ENCODE assay signal across 8 mouse cellular contexts in genomic region chr8:123065214-123066100, GRCm38 (mm10). TPM values are rescaled to one million over a fixed set of nuclear protein-coding genes. Genes with fewer than 3 reads are reported as not detected.
DNase-seq lines count a peak whose midpoint lies in the region; ATAC-seq and TF ChIP-seq lines count a peak whose summit lies in the region.

No protein-coding gene starts in this region.

- peaks cover 23% of the 10 kb centered on the region for H3K4me1 ChIP-seq in hindbrain, embryonic 14.5 days (replicated peaks; ENCODE audit: control insufficient read depth, insufficient read depth, low read length)

- peak; percentile 71 for DNase-seq in Patski (ENCODE audit: low read depth, low spot score)
- DNase-seq in cerebellum, postnatal 14 days = peak; percentile 97 to 98
- DNase-seq in frontal cortex, postnatal 14 days (ENCODE audit: low spot score in 2 of 2) = peak; percentile 87 to 94
- peak; percentile 97 for DNase-seq in hindbrain, embryonic 14.5 days (ENCODE audit: low spot score)
- DNase-seq in layer of hippocampus, postnatal 36 days = peak; percentile 95 to 96
- peak; percentile 96 for DNase-seq in lung, postnatal 36 days
- peak; percentile 98 for DNase-seq in retina, postnatal 1 day
- peak; percentile 91 to 92 for DNase-seq in urinary bladder, adult 18-20 months (ENCODE audit: low spot score in 2 of 2)

- TF ChIP-seq CTCF in Patski (IDR thresholded peaks at IDR 0.05) = peak; percentile 89

- H3K27me3 ChIP-seq in Patski = no peaks in the 10 kb centered on the region
- no peaks in the 10 kb centered on the region for H3K27me3 ChIP-seq in hindbrain, embryonic 14.5 days (ENCODE audit: control insufficient read depth, insufficient read depth, low read length)

- no peaks in the 10 kb centered on the region for H3K9me3 ChIP-seq in hindbrain, embryonic 14.5 days (ENCODE audit: control insufficient read depth, low read length)

- H3K4me2 ChIP-seq in hindbrain, embryonic 14.5 days (replicated peaks) = peak overlapping the region; percentile 87

- in situ Hi-C loops in Patski (cut with MboI; ENCODE audit: low pct_unique_long_range_greater_than_20kb) = loop anchor here (10.0 kb wide), 1 partner anchor 231 kb away; no protein-coding TSS in a partner anchor

- ATAC-seq in Patski = peak; percentile 75
- peak; percentile 96 for ATAC-seq in hindbrain, embryonic 14.5 days (ENCODE audit: low FRiP score)

- H3K9ac ChIP-seq in hindbrain, embryonic 14.5 days = peak overlapping the region; percentile 90

- H3K36me3 ChIP-seq in hindbrain, embryonic 14.5 days (replicated peaks; ENCODE audit: control insufficient read depth, insufficient read depth) = peaks cover 14% of the 10 kb centered on the region; the same call in 1 of the 2 replicates

- peak overlapping the region; percentile 93 for H3K27ac ChIP-seq in hindbrain, embryonic 14.5 days

- WGBS in hindbrain, embryonic 14.5 days = under 1% methylated on average over 80 of the region's 84 CpGs

- peak overlapping the region; percentile 92 for H3K4me3 ChIP-seq in hindbrain, embryonic 14.5 days (replicated peaks; ENCODE audit: low read length)

- CTCF ChIA-PET in Patski (lab: Charles Lee) = interaction anchor here (1.0 to 1.2 kb wide), 2 partner anchors 23 to 159 kb away, joined by 3 to 4 read pairs; no protein-coding TSS in a partner anchor

- POLR2A ChIA-PET in Patski (lab: Charles Lee) = interaction anchor here (1.0 to 1.7 kb wide), 2 partner anchors 18 to 159 kb away, joined by 6 to 8 read pairs; no protein-coding TSS in a partner anchor

RNA-seq across cellular contexts. Expression of gene Spg7, which starts 2.7 kb away (rescaled TPM):
- polyA plus RNA-seq in Patski (2021) = 143 TPM
- polyA plus RNA-seq in hindbrain, embryonic 14.5 days (2014; fragmentation: Nextera tagmentation; extraction: Ambion mirVana) = 41.6 and 44.1 TPM in 2 replicates
- total RNA-seq in layer of hippocampus, postnatal 36 days (2021) = 10 to 100 TPM; 54.9 to 61.1 TPM

RNA-seq across cellular contexts. Expression of gene Ankrd11, which starts 23.4 kb away (rescaled TPM):
- 76.4 TPM for polyA plus RNA-seq in Patski (2021)
- polyA plus RNA-seq in hindbrain, embryonic 14.5 days (2014; fragmentation: Nextera tagmentation; extraction: Ambion mirVana) = 45.3 and 49.9 TPM in 2 replicates
- total RNA-seq in layer of hippocampus, postnatal 36 days (2021) = 100 to 1,000 TPM; 164 to 171 TPM

RNA-seq across cellular contexts. Expression of gene Rpl13, which starts 36.7 kb away (rescaled TPM):
- polyA plus RNA-seq in Patski (2021) = 1,017 TPM
- polyA plus RNA-seq in hindbrain, embryonic 14.5 days (2014; fragmentation: Nextera tagmentation; extraction: Ambion mirVana) = 766 and 865 TPM in 2 replicates
- total RNA-seq in layer of hippocampus, postnatal 36 days (2021) = 100 to 1,000 TPM; 391 to 451 TPM

RNA-seq across cellular contexts. Expression of gene Cpne7, which starts 51.7 kb away (rescaled TPM):
- 0.05 TPM for polyA plus RNA-seq in Patski (2021)
- 2.2 and 3.3 TPM in 2 replicates for polyA plus RNA-seq in hindbrain, embryonic 14.5 days (2014; fragmentation: Nextera tagmentation; extraction: Ambion mirVana)
- 100 to 1,000 TPM; 305 to 318 TPM for total RNA-seq in layer of hippocampus, postnatal 36 days (2021)

Comparison
In these comparisons a context has a peak if more than half of its experiments do, and no peak if none do; other contexts are left out.
1. Peak in every context shown above with its lines: DNase-seq, ATAC-seq, H3K4me3 ChIP-seq and H3K27ac ChIP-seq.